Comparison of ENCODE assay signal across 9 mouse cellular contexts in genomic region chr7:130959868-130960267, GRCm38 (mm10). TPM values are rescaled to one million over a fixed set of nuclear protein-coding genes. Genes with fewer than 3 reads are reported as not detected.
A peak's percentile ranks its signal among the peaks of the same experiment; 100 is the strongest.
DNase-seq lines count a peak whose midpoint lies in the region; ATAC-seq and TF ChIP-seq lines count a peak whose summit lies in the region.
"Had no signal": no experiment of that assay in that cellular context is flagged by ENCODE, and none has a peak within 500 bp of the region (broad histone marks: within the 10 kb centered on the region; RNA-seq: fewer than 3 reads in every experiment).

No protein-coding gene starts in this region.

- H3K4me1 ChIP-seq in liver, adult 2 months (ENCODE audit: control insufficient read depth, insufficient read depth, low read length), result peaks cover 1% of the 10 kb centered on the region; the same call in 1 of the 2 replicates
- no peaks in the 10 kb centered on the region for H3K4me1 ChIP-seq in liver, postnatal 0 days (ENCODE audit: insufficient read depth)
- H3K4me1 ChIP-seq in intestine, embryonic 14.5 days (replicated peaks; ENCODE audit: control insufficient read depth, insufficient read depth, low read length), result peaks cover 22% of the 10 kb centered on the region

- H3K9me3 ChIP-seq in liver, postnatal 0 days (ENCODE audit: low read length), result no peaks in the 10 kb centered on the region
- no peaks in the 10 kb centered on the region for H3K9me3 ChIP-seq in intestine, embryonic 14.5 days (ENCODE audit: control insufficient read depth, low read length)
- H3K9me3 ChIP-seq: lung, embryonic 15.5 days had no signal

- peak; percentile 61 for DNase-seq in liver, adult 2 months (ENCODE audit: extremely low read depth, low read depth, low spot score)
- no peak for DNase-seq in liver, postnatal 0 days
- DNase-seq in gastrocnemius, adult 2 months, result peak; percentile 92
- peak; percentile 69 for DNase-seq in intestine, embryonic 14.5 days (ENCODE audit: low spot score)
- DNase-seq in lung, postnatal 36 days, result peak; percentile 69
- no peak for DNase-seq in adrenal gland, adult 8-10 months
- DNase-seq in adrenal gland, adult (ENCODE audit: inconsistent age in 2 of 2, low spot score in 1 of 2), result no peak
- DNase-seq in cerebellum, postnatal 4 days (ENCODE audit: low spot score in 2 of 2), result no peak

- 28% methylated on average over 7 of the region's 7 CpGs for WGBS in liver, adult 2 months
- WGBS in liver, postnatal 0 days (ENCODE audit: insufficient replicate concordance), result 29% methylated on average over 7 of the region's 7 CpGs
- 15% methylated on average over 7 of the region's 7 CpGs for WGBS in intestine, embryonic 14.5 days

- H3K4me2 ChIP-seq in liver, postnatal 0 days (ENCODE audit: low read depth, low read length), result no peak overlapping the region
- no peak overlapping the region for H3K4me2 ChIP-seq in intestine, embryonic 14.5 days (ENCODE audit: low read length)
- H3K4me2 ChIP-seq: lung, embryonic 15.5 days had no signal

- no peak overlapping the region for H3K27ac ChIP-seq in liver, adult 2 months (replicated peaks; ENCODE audit: insufficient read depth, low read depth, low read length)
- no peak overlapping the region for H3K27ac ChIP-seq in liver, postnatal 0 days (ENCODE audit: low read depth)
- peak overlapping the region; percentile 71 for H3K27ac ChIP-seq in gastrocnemius, adult 2 months
- peak overlapping the region; percentile 34; the same call in 1 of the 2 replicates for H3K27ac ChIP-seq in intestine, embryonic 14.5 days (ENCODE audit: low read depth)
- H3K27ac ChIP-seq: lung, embryonic 15.5 days had no signal

- H3K4me3 ChIP-seq in liver, adult 2 months (ENCODE audit: insufficient read depth, low read depth, low read length), result no peak overlapping the region
- H3K4me3 ChIP-seq in liver, postnatal 0 days (ENCODE audit: low read depth, low read length), result no peak overlapping the region
- peak overlapping the region; percentile 38 for H3K4me3 ChIP-seq in gastrocnemius, adult 2 months
- no peak overlapping the region for H3K4me3 ChIP-seq in intestine, embryonic 14.5 days (ENCODE audit: low read depth, low read length)
- H3K4me3 ChIP-seq: lung, embryonic 15.5 days had no signal

- no peak for ATAC-seq in liver, postnatal 0 days
- ATAC-seq in intestine, embryonic 14.5 days (replicated peaks; ENCODE audit: low FRiP score, low TSS enrichment, low read depth), result peak; percentile 86

- intact Hi-C loops in gastrocnemius, adult 2 months (cut with DNase I), result no loop called here

- H3K27me3 ChIP-seq in liver, adult 2 months (ENCODE audit: control insufficient read depth, insufficient read depth, low read length), result no peaks in the 10 kb centered on the region
- no peaks in the 10 kb centered on the region for H3K27me3 ChIP-seq in liver, postnatal 0 days (ENCODE audit: insufficient read depth, low read length)
- H3K27me3 ChIP-seq in intestine, embryonic 14.5 days (replicated peaks; ENCODE audit: control insufficient read depth, insufficient read depth, low read length), result no peaks in the 10 kb centered on the region
- H3K27me3 ChIP-seq: lung, embryonic 15.5 days had no signal

- TF ChIP-seq POLR2A in liver, adult 2 months (IDR thresholded peaks at IDR 0.05; ENCODE audit: extremely low read depth, insufficient read depth, low read length), result no peak

- no peaks in the 10 kb centered on the region for H3K79me2 ChIP-seq in liver, adult 2 months (ENCODE audit: control insufficient read depth, insufficient read depth, low read length)

- no peak for TF ChIP-seq CTCF in liver, adult 2 months (IDR thresholded peaks at IDR 0.05; ENCODE audit: low read depth, low read length)
- TF ChIP-seq CTCF in liver, postnatal 0 days (IDR thresholded peaks at IDR 0.05; ENCODE audit: low read depth), result no peak
- no peak for TF ChIP-seq CTCF in gastrocnemius, adult 2 months (IDR thresholded peaks at IDR 0.05)

- no peak for TF ChIP-seq EP300 in liver, postnatal 0 days (IDR thresholded peaks at IDR 0.05; ENCODE audit: low read depth)

- H3K36me3 ChIP-seq in liver, adult 2 months (ENCODE audit: control insufficient read depth, insufficient read depth, low read length), result no peaks in the 10 kb centered on the region
- H3K36me3 ChIP-seq in liver, postnatal 0 days (replicated peaks; ENCODE audit: insufficient read depth, low read length), result no peaks in the 10 kb centered on the region
- H3K36me3 ChIP-seq in intestine, embryonic 14.5 days (ENCODE audit: control insufficient read depth, insufficient read depth, low read length), result no peaks in the 10 kb centered on the region
- H3K36me3 ChIP-seq: lung, embryonic 15.5 days had no signal

- H3K9ac ChIP-seq in liver, adult 2 months (ENCODE audit: low read depth, low read length), result no peak overlapping the region
- H3K9ac ChIP-seq in liver, postnatal 0 days (replicated peaks), result no peak overlapping the region
- H3K9ac ChIP-seq in intestine, embryonic 14.5 days (ENCODE audit: low read length), result no peak overlapping the region
- H3K9ac ChIP-seq: lung, embryonic 15.5 days had no signal

RNA-seq across cellular contexts. Expression of gene Htra1, which starts 24.0 kb away (rescaled TPM):
- total RNA-seq in liver, adult 2 months (2014; rRNA removed), result 3.2 and 3.6 TPM in 2 replicates
- polyA plus RNA-seq in liver, adult 2 months (2012; rRNA removed), result 2.6 and 3.1 TPM in 2 replicates
- 0.61 and 0.83 TPM in 2 replicates for polyA plus RNA-seq in liver, postnatal 0 days (2015; fragmentation: Nextera tagmentation; extraction: Ambion mirVana)
- total RNA-seq in gastrocnemius, adult 2 months (2021), result 10 to 100 TPM; 23.9 to 32.6 TPM
- polyA plus RNA-seq in intestine, embryonic 14.5 days (2014; fragmentation: Nextera tagmentation; extraction: Ambion mirVana), result 15.8 and 16.7 TPM in 2 replicates
- 10 to 100 TPM; 33.0 to 88.6 (median 61.0) TPM for total RNA-seq in adrenal gland, adult 8-10 months (2022)

Comparison
In these comparisons a context has a peak if more than half of its experiments do, and no peak if none do; other contexts are left out.
1. DNase-seq: peak in liver, adult 2 months (single experiment), gastrocnemius, adult 2 months (single experiment), intestine, embryonic 14.5 days (single experiment) and lung, postnatal 36 days (single experiment); none in liver, postnatal 0 days (single experiment), adrenal gland, adult 8-10 months (single experiment), adrenal gland, adult (0 of 2) and cerebellum, postnatal 4 days (0 of 2).
2. H3K27ac ChIP-seq: peak in gastrocnemius, adult 2 months (single experiment) and intestine, embryonic 14.5 days (single experiment); none in liver, adult 2 months (single experiment) and liver, postnatal 0 days (single experiment).